Mouse (Mus musculus) midbrain, embryonic 16.5 days (tissue): Measurements from ENCODE around the gene Mtmr3. TPM values are rescaled to one million over a fixed set of nuclear protein-coding genes. Genes with fewer than 3 reads are reported as not detected.

Experiments used
- ATAC-seq: fragments of 200-750 bp; cut with Nextera tagmentation; 2 replicates; pipeline ENCODE4 v1.8.0; 2017; ENCODE audit warnings: moderate TSS enrichment
- H3K27ac ChIP-seq: fragments of 300-500 bp; sonication (generic); 2 replicates; pipeline ENCODE4 v1.5.1; 2014; ENCODE audit warnings: mild to moderate bottlenecking, low read length, mixed read lengths
- H3K27me3 ChIP-seq: fragments of 300-500 bp; sonication (generic); 2 replicates; pipeline ENCODE4 v1.6.1; 2014; ENCODE audit warnings: low read depth, low read length, mixed read lengths; ENCODE audit not compliant: control insufficient read depth, insufficient read depth
- H3K36me3 ChIP-seq: fragments of 300-500 bp; sonication (generic); 2 replicates; pipeline ENCODE4 v1.6.1; 2014; ENCODE audit warnings: mild to moderate bottlenecking, low read length, moderate library complexity, mixed read lengths; ENCODE audit not compliant: control insufficient read depth, insufficient read depth
- H3K4me1 ChIP-seq: fragments of 300-500 bp; sonication (generic); 2 replicates; pipeline ENCODE4 v1.6.1; 2014; ENCODE audit warnings: mild to moderate bottlenecking, low read length, mixed read lengths; ENCODE audit not compliant: control insufficient read depth, insufficient read depth
- H3K4me2 ChIP-seq: fragments of 300-500 bp; sonication (generic); 2 replicates; pipeline ENCODE4 v1.6.1; 2014; ENCODE audit warnings: mild to moderate bottlenecking, low read length, mixed read lengths
- H3K4me3 ChIP-seq: fragments of 300-500 bp; sonication (generic); 2 replicates; pipeline ENCODE4 v1.5.1; 2014; ENCODE audit warnings: low read depth, mild to moderate bottlenecking, low read length, moderate library complexity, mixed read lengths
- H3K9ac ChIP-seq: fragments of 300-500 bp; sonication (generic); 2 replicates; pipeline ENCODE4 v1.6.1; 2014; ENCODE audit warnings: low read depth, low read length, mixed read lengths
- H3K9me3 ChIP-seq: fragments of 300-500 bp; sonication (generic); replicated peaks from 2 replicates; pipeline ENCODE4 v1.6.1; 2014; ENCODE audit warnings: mild to moderate bottlenecking, low read length, mixed read lengths; ENCODE audit not compliant: control insufficient read depth, poor library complexity, severe bottlenecking
- WGBS: fragments of 180-500 bp; shearing (Covaris S2); extraction: QIAGEN DNeasy Blood & Tissue Kit; methylation state at CpG from one replicate; pipeline ENCODE4 v1.1.7; 2014; 5-methylcytosine and 5-hydroxymethylcytosine counted together
- polyA plus RNA-seq: library from polyadenylated mRNA; unstranded; fragments of >200 nt; fragmentation: Nextera tagmentation; extraction: Ambion mirVana; gene quantifications from 2 replicates; pipeline ENCODE4 v1.2.1, GENCODE M21; 2015

Mtmr3 gene
- polyA plus RNA-seq, 1 experiment from 2014 or later, result 34.7 TPM

- no peak for ATAC-seq
- Histone ChIP-seq H3K27me3 (no peaks in the 10 kb centered on the region), H3K27ac (no peak overlapping the region), H3K4me1 (no peaks in the 10 kb centered on the region), H3K9ac (no peak overlapping the region), H3K4me3 (no peak overlapping the region), H3K9me3 (no peaks in the 10 kb centered on the region), H3K36me3 (no peaks in the 10 kb centered on the region), H3K4me2 (no peak overlapping the region)
- 82% methylated on average over 4 of the region's 4 CpGs for WGBS
Measured at GRCm38 (mm10) chr11:4434461-4434860, 160.2 kb downstream of the Mtmr3 start.

Other genes with a start within 250 kb of the Mtmr3 start
- 0.09 and 0.34 TPM in 2 replicates for gene Hormad2, start 153.8 kb downstream of the Mtmr3 start, polyA plus RNA-seq
- not detected in 2 replicates for gene Gm11032, start 25.2 kb upstream of the Mtmr3 start, polyA plus RNA-seq
- gene Ascc2, start 42.9 kb upstream of the Mtmr3 start, polyA plus RNA-seq, result 20.5 and 22.1 TPM in 2 replicates
- 525 and 569 TPM in 2 replicates for gene Uqcr10, start 109.5 kb upstream of the Mtmr3 start, polyA plus RNA-seq
- gene Zmat5, start 109.8 kb upstream of the Mtmr3 start, polyA plus RNA-seq, result 49.4 and 51.3 TPM in 2 replicates
- gene Cabp7, start 151.9 kb upstream of the Mtmr3 start, polyA plus RNA-seq, result 1.1 and 1.2 TPM in 2 replicates